Mouse (Mus musculus): ENCODE results near the gene Eif2ak1. TPM values are rescaled to one million over a fixed set of nuclear protein-coding genes. Genes with fewer than 3 reads are reported as not detected.

The Eif2ak1 gene
- polyA plus RNA-seq (2017; shearing (Covaris generic)): 58.6 TPM

DNA sequence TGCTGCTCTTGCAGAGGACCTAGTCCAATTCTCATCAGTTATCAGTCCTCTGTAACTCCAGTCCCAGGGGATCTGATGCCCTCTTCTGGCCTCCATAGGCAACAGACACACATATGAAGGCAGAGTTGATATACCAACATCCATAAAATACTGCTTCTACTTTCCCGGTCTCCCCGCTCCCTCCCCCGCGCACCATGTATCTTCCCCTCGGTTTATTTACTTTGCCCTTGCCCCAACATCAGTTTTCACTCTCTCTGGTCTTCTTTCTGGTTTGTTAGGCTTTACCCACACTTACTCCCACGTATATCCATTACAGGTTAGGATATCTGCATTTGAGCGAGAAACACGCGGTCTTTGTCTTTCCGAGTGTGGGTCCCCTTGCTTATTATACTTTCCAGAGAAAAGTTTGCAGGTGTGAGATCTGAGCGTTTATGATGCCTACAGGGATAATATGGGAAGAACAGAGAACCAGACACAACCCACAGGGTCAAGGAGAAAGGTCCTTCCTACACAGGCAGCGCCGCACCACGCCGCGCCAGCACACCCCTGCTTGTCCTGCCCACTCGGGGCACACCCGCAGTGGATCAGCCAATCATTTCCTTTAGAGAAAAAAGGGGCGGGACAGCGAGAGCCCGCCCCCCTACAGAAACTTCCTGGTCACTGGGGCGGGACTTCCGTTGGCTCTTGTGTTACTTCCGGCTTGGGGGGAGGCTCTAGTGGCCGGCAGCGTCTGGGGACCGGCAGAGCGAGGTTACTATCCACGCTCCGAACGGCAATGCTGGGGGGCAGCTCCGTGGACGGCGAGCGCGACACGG is at the start of gene Eif2ak1:
Gene Eif2ak1 (plus strand): TSS at position 673 of the 815 bp plus-strand sequence.

DNA sequence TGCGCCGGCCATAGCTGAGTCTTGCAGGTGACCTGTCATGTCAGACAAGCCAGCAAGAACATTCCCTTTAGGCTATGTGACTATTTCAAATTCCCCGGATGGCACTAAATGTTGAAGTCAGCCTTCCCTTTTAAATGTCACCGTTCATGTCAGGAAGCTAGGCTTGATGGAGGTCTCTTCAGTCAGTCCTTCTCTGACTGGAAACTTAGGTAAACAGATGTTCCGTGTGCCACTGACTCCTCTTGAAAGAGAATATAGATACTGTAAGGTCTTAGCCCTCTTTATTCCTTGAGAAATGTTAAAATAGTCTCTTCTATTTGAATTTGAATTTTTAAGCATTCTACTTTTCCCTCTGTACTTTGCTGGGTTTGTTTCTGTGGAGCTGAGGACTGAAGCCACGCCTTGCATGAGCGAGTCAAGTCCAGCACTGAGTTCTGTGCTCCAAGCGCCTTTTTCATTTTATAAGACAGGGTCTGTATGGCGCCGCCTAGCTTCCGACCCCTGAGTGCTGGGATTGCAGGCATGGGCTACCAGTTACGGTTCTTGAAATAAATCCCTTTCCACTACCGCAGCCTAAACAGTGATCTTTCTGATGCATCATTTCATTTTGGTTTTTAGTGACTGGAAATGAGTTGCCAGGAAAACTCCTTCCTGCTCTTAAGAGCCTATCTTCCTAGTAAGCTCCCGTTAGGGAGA is 80.2 kb downstream of the Eif2ak1 start, which contains the start of gene Ankrd61:
Gene Ankrd61 (minus strand): TSS at position 51 of the 696 bp plus-strand sequence.

DNA sequence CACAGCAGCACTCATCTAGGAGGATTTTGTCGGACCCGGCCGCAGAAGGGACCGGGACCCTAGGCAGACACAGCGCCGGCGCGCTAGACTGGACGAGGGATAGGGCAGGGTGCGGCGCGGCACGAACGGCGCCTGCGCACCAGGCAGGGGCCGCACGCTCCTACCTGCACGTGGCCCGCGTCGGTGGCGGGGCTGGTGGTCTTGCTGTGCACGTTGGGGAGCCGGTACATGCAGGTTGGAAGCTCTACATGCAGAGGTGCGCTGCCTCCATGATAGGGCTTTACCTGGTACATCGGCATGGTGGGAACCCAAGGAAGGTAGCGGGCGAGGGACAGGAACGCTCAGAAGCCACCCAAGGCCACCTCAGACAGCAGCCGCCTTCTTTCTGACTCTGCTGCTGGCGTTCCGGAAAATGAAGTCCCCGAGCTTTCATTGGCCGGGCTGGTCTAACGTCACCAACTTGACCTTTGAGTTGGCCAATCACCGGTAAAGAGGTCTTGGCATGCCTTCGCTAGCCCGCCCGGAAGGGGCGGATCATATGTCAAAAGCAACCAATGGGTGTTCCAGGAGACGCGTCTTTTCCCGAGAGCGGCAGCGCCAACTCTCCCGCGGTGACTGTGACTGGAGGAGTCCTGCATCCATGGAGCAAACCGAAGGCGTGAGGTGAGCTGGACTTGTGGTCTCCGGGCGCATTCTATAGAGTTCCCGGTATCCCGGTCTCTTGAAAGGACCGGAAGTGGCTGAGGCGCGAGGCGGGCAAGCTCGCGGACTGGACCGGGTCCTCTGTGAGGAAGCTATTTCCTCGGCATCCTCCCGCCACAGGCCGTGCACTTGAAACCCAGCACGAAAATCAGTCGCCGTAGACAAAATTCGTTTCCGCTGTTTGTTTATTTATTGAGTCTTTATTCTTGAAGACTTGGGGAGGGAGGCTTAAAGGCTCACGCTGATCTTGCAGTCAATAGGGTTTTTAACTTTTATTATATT is 92.1 kb downstream of the Eif2ak1 start, which contains the start of the genes Aimp2 and Pms2:
Gene Aimp2 (minus strand): TSS at position 431 of the 984 bp plus-strand sequence.
Gene Pms2 (plus strand): TSS at position 548 of the 984 bp plus-strand sequence.

DNA sequence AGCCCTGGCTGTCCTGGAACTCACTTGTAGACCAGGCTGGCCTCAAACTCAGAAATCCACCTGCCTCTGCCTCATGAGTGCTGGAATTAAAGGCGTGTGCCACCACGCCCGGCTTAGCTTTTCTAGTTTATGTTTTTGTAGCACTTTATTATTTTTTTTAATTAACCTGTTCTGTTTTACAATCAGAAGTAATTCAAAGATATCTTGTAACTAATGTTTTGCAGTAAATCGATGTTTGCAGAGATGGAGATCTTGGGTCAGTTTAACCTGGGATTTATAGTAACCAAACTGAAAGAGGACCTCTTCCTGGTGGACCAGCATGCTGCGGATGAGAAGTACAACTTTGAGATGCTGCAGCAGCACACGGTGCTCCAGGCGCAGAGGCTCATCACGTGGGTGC is 110.3 kb downstream of the Eif2ak1 start, which contains the start of gene Gm42421:
Gene Gm42421 (plus strand): TSS at position 301 of the 400 bp plus-strand sequence.

DNA sequence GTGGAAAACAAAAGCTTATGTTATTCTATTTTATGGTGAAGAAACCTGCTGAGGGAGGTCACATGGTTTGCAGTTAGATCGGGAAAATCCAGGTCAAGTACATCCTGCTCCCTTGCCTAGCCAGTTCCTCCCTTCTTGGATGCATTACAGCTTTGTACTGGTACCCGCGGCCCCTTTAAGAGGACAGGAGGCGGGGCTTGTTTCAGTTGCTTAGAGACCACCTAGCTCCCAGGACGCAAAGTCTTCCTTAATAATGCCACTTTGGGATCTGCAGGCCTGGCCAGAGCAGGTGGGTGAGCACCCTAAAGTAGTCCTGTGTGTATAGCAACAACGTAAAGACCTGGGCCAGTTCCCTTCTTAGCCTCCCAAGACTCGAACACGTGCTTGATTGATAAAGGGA is 115.2 kb downstream of the Eif2ak1 start, which contains the start of gene Rsph10b:
Gene Rsph10b (plus strand): TSS at position 205 of the 400 bp plus-strand sequence.

Other genes with a start within 250 kb of the Eif2ak1 start
- 89.4 TPM for gene Cyth3, start 195.3 kb upstream of the Eif2ak1 start, polyA plus RNA-seq (2017; shearing (Covaris generic))
- gene Usp42, start 85.5 kb upstream of the Eif2ak1 start, polyA plus RNA-seq (2017; shearing (Covaris generic)): 22.2 TPM
- gene Ankrd61, start 79.9 kb downstream of the Eif2ak1 start, polyA plus RNA-seq (2017; shearing (Covaris generic)): 0.49 TPM
- 54.6 TPM for gene Aimp2, start 92.1 kb downstream of the Eif2ak1 start, polyA plus RNA-seq (2017; shearing (Covaris generic))
- 35.9 TPM for gene Pms2, start 92.2 kb downstream of the Eif2ak1 start, polyA plus RNA-seq (2017; shearing (Covaris generic))
- gene Gm42421, start 110.4 kb downstream of the Eif2ak1 start, polyA plus RNA-seq (2017; shearing (Covaris generic)): 2.6 TPM
- gene Rsph10b, start 115.2 kb downstream of the Eif2ak1 start, polyA plus RNA-seq (2017; shearing (Covaris generic)): 1.3 TPM
- 70.2 TPM for gene Ccz1, start 197.1 kb downstream of the Eif2ak1 start, polyA plus RNA-seq (2017; shearing (Covaris generic))
- not detected for gene Ocm, start 208.9 kb downstream of the Eif2ak1 start, polyA plus RNA-seq (2017; shearing (Covaris generic))

All from CD4-positive, CD25-positive, alpha-beta regulatory T cell (primary cell).